Mouse (Mus musculus) R1 (cell line): ENCODE results near the gene Mphosph8.
A peak's percentile ranks its signal among the peaks of the same experiment; 100 is the strongest.

Source experiments
- DNase-seq: peaks from one replicate; pipeline ENCODE4 v3.0.0-alpha.2; 2018; ENCODE audit warnings: low read depth, low spot score

Mphosph8 gene

GRCm38 (mm10) chr14:56667969-56668802 lies at the start of gene Mphosph8:
Mphosph8 (plus strand) TSS chr14:56668248.
- DNase-seq = peak; percentile 100

- DNase-seq = no peak
Measured at GRCm38 (mm10) chr14:56620425-56620824, 47.6 kb upstream of the Mphosph8 start.

GRCm38 (mm10) chr14:56626202-56626601 lies 41.8 kb upstream of the Mphosph8 start:
- DNase-seq = no peak

GRCm38 (mm10) chr14:56628336-56628735 lies 39.7 kb upstream of the Mphosph8 start:
- no peak for DNase-seq

GRCm38 (mm10) chr14:56631109-56631508 lies 36.9 kb upstream of the Mphosph8 start:
- no peak for DNase-seq

- no peak for DNase-seq
Measured at GRCm38 (mm10) chr14:56647206-56647605, 20.8 kb upstream of the Mphosph8 start.

GRCm38 (mm10) chr14:56649448-56649847 lies 18.6 kb upstream of the Mphosph8 start:
- DNase-seq = no peak

GRCm38 (mm10) chr14:56665651-56666050 lies 2.4 kb upstream of the Mphosph8 start:
- DNase-seq = no peak

- DNase-seq = no peak
Measured at GRCm38 (mm10) chr14:56666909-56667308, 1.1 kb upstream of the Mphosph8 start.

GRCm38 (mm10) chr14:56669046-56669620 lies 1.1 kb downstream of the Mphosph8 start:
- DNase-seq = no peak

- no peak for DNase-seq
Measured at GRCm38 (mm10) chr14:56685426-56685825, 17.4 kb downstream of the Mphosph8 start.

- no peak for DNase-seq
Measured at GRCm38 (mm10) chr14:56689116-56689515, 21.1 kb downstream of the Mphosph8 start.

- peak; percentile 72 for DNase-seq
Measured at GRCm38 (mm10) chr14:56689766-56690165, 21.7 kb downstream of the Mphosph8 start.

- DNase-seq = no peak
Measured at GRCm38 (mm10) chr14:56695495-56695894, 27.4 kb downstream of the Mphosph8 start.

GRCm38 (mm10) chr14:56697836-56698235 lies 29.8 kb downstream of the Mphosph8 start:
- no peak for DNase-seq

- no peak for DNase-seq
Measured at GRCm38 (mm10) chr14:56702644-56703043, 34.6 kb downstream of the Mphosph8 start.

- no peak for DNase-seq
Measured at GRCm38 (mm10) chr14:56705687-56706086, 37.6 kb downstream of the Mphosph8 start.

GRCm38 (mm10) chr14:56726493-56726892 lies 58.4 kb downstream of the Mphosph8 start:
- no peak for DNase-seq

- peak; percentile 44 for DNase-seq
Measured at GRCm38 (mm10) chr14:56740175-56740574, 72.1 kb downstream of the Mphosph8 start.
